In genomic region chr11:119909436-119909835, GRCm38 (mm10) we compare ENCODE assay signal across 8 mouse cellular contexts. TPM values are rescaled to one million over a fixed set of nuclear protein-coding genes. Genes with fewer than 3 reads are reported as not detected.
A peak's percentile ranks its signal among the peaks of the same experiment; 100 is the strongest.
DNase-seq lines count a peak whose midpoint lies in the region; ATAC-seq and TF ChIP-seq lines count a peak whose summit lies in the region.

No protein-coding gene starts in this region.

- under 1% methylated on average over 5 of the region's 5 CpGs for WGBS in heart, embryonic 13.5 days
- 2% methylated on average over 5 of the region's 5 CpGs for WGBS in lung, embryonic 15.5 days

- no peaks in the 10 kb centered on the region for H3K27me3 ChIP-seq in MEL (ENCODE audit: control insufficient read depth in 1 of 2, insufficient read depth in 2 of 2, low read length in 2 of 2)
- H3K27me3 ChIP-seq in heart, embryonic 13.5 days (replicated peaks): peaks cover 34% of the 10 kb centered on the region
- no peaks in the 10 kb centered on the region for H3K27me3 ChIP-seq in lung, embryonic 15.5 days

- no peaks in the 10 kb centered on the region for H3K36me3 ChIP-seq in MEL (ENCODE audit: control insufficient read depth in 1 of 2, insufficient read depth in 2 of 2, low read length in 2 of 2)
- no peaks in the 10 kb centered on the region for H3K36me3 ChIP-seq in heart, embryonic 13.5 days
- H3K36me3 ChIP-seq in lung, embryonic 15.5 days: no peaks in the 10 kb centered on the region

- peaks cover 0 to 18% of the 10 kb centered on the region in 2 experiments; a peak in 3 of 4 replicates for H3K4me1 ChIP-seq in MEL (ENCODE audit: control insufficient read depth in 1 of 2, insufficient read depth in 2 of 2, low read length in 2 of 2)
- peaks cover 27% of the 10 kb centered on the region for H3K4me1 ChIP-seq in heart, embryonic 13.5 days
- H3K4me1 ChIP-seq in lung, embryonic 15.5 days: peaks cover 22% of the 10 kb centered on the region

- TF ChIP-seq CTCF in MEL (IDR thresholded peaks at IDR 0.05 in 2 of 3, conservative IDR thresholded peaks at IDR 0.05 in 1 of 3; ENCODE audit: control insufficient read depth in 1 of 3, insufficient read depth in 1 of 3, low read depth in 2 of 3, low read length in 3 of 3, poor library complexity in 1 of 3, severe bottlenecking in 1 of 3): peak; percentile 91 to 99 (median 97)

- peaks cover 5% of the 10 kb centered on the region; the same call in 1 of the 2 replicates for H3K79me2 ChIP-seq in MEL (ENCODE audit: control insufficient read depth, insufficient read depth, low read length, poor library complexity)

- peak in 1 of 2 experiments; percentile 28; a peak in 1 of 4 replicates for TF ChIP-seq POLR2A in MEL (IDR thresholded peaks at IDR 0.05; ENCODE audit: control insufficient read depth in 1 of 2, insufficient read depth in 1 of 2, low read depth in 1 of 2, low read length in 2 of 2, poor library complexity in 1 of 2)

- H3K4me2 ChIP-seq in heart, embryonic 13.5 days: peak overlapping the region; percentile 56
- H3K4me2 ChIP-seq in lung, embryonic 15.5 days: peak overlapping the region; percentile 36

- ATAC-seq in heart, embryonic 13.5 days (ENCODE audit: extremely low read depth, insufficient number of reproducible peaks, low FRiP score, low TSS enrichment): no peak
- no peak for ATAC-seq in lung, embryonic 15.5 days (ENCODE audit: borderline replicate concordance, extremely low read depth, low FRiP score, low TSS enrichment)

- H3K9ac ChIP-seq in MEL (ENCODE audit: control insufficient read depth, low read depth, low read length, poor library complexity, severe bottlenecking): peak overlapping the region; percentile 62
- peak overlapping the region; percentile 65 for H3K9ac ChIP-seq in heart, embryonic 13.5 days
- no peak overlapping the region for H3K9ac ChIP-seq in lung, embryonic 15.5 days

- H3K4me3 ChIP-seq in MEL (ENCODE audit: control insufficient read depth in 1 of 2, insufficient read depth in 1 of 2, low read depth in 2 of 2, low read length in 2 of 2): peak overlapping the region; percentile 10 to 50; a peak in 3 of 4 replicates
- H3K4me3 ChIP-seq in heart, embryonic 13.5 days: peak overlapping the region; percentile 26
- H3K4me3 ChIP-seq in lung, embryonic 15.5 days: no peak overlapping the region

- peak; percentile 90 for TF ChIP-seq RAD21 in MEL (IDR thresholded peaks at IDR 0.05; ENCODE audit: low read depth, low read length)

- H3K9me3 ChIP-seq in MEL (replicated peaks; ENCODE audit: insufficient read depth, low read length): no peaks in the 10 kb centered on the region
- H3K9me3 ChIP-seq in heart, embryonic 13.5 days: no peaks in the 10 kb centered on the region
- no peaks in the 10 kb centered on the region for H3K9me3 ChIP-seq in lung, embryonic 15.5 days

- DNase-seq in A20 (ENCODE audit: low read depth, low spot score): peak; percentile 73
- DNase-seq in MEL (ENCODE audit: low read depth, low spot score): peak; percentile 89
- DNase-seq in cerebellum, postnatal 36 days: peak; percentile 73 to 76
- DNase-seq in kidney, postnatal 14 days: peak; percentile 69
- peak; percentile 64 to 84 for DNase-seq in right cerebral cortex, postnatal 10 days (ENCODE audit: low spot score in 2 of 2)
- peak; percentile 62 for DNase-seq in yolk sac, embryonic 10.5 days (ENCODE audit: low spot score)

- no peak for TF ChIP-seq EP300 in MEL (IDR thresholded peaks at IDR 0.05; ENCODE audit: low read depth in 1 of 2, low read length in 2 of 2)

- no peak overlapping the region for H3K27ac ChIP-seq in MEL (ENCODE audit: control insufficient read depth, low read depth, low read length)
- 0 out of 2 replicates have a peak overlapping the region, but pooled peaks have one; percentile 20 for H3K27ac ChIP-seq in heart, embryonic 13.5 days (replicated peaks)
- no peak overlapping the region for H3K27ac ChIP-seq in lung, embryonic 15.5 days

TF ChIP-seq in MEL, 35 proteins besides CTCF, POLR2A, EP300 and RAD21:
- no peak for TF ChIP-seq ZKSCAN1 (IDR thresholded peaks at IDR 0.05; ENCODE audit: low read depth, low read length)
- TF ChIP-seq CHD1 (IDR thresholded peaks at IDR 0.05; ENCODE audit: low read depth, low read length): no peak
- TF ChIP-seq ZC3H11A (IDR thresholded peaks at IDR 0.05; ENCODE audit: low read depth, low read length): peak; percentile 76
- no peak for TF ChIP-seq NELFE (IDR thresholded peaks at IDR 0.05; ENCODE audit: low read depth, low read length)
- TF ChIP-seq USF2 (IDR thresholded peaks at IDR 0.05; ENCODE audit: borderline replicate concordance in 1 of 2, insufficient read depth in 1 of 2, low read depth in 1 of 2, low read length in 2 of 2): no peak
- TF ChIP-seq POLR2AphosphoS2 (IDR thresholded peaks at IDR 0.05; ENCODE audit: low read length): no peak
- no peak for TF ChIP-seq ELF1 (IDR thresholded peaks at IDR 0.05; ENCODE audit: low read depth, low read length)
- TF ChIP-seq MXI1 (IDR thresholded peaks at IDR 0.05; ENCODE audit: low read depth, low read length): no peak
- no peak; the same call in 1 of the 2 replicates for TF ChIP-seq HCFC1 (IDR thresholded peaks at IDR 0.05; ENCODE audit: low read depth, low read length)
- no peak for TF ChIP-seq KAT2A (conservative IDR thresholded peaks at IDR 0.05; ENCODE audit: low read depth, low read length)
- no peak for TF ChIP-seq MYB (IDR thresholded peaks at IDR 0.05; ENCODE audit: low read depth, low read length)
- no peak for TF ChIP-seq GABPA (IDR thresholded peaks at IDR 0.05; ENCODE audit: low read depth, low read length)
- peak; percentile 86 for TF ChIP-seq MAZ (IDR thresholded peaks at IDR 0.05; ENCODE audit: low read depth, low read length)
- no peak for TF ChIP-seq GATA1 (IDR thresholded peaks at IDR 0.05; ENCODE audit: low read depth, low read length)
- peak; percentile 9; the same call in 1 of the 2 replicates for TF ChIP-seq SIN3A (IDR thresholded peaks at IDR 0.05; ENCODE audit: low read length)
- TF ChIP-seq SMC3 (IDR thresholded peaks at IDR 0.05; ENCODE audit: low read depth, low read length): peak; percentile 89
TF ChIP-seq in MEL: peak in this region for 4.

RNA-seq across cellular contexts. Expression of gene Chmp6, which starts 3.8 kb away (rescaled TPM):
- total RNA-seq in MEL (2012; rRNA removed): 73.8 and 76.7 TPM in 2 replicates
- 10 to 100 TPM in 1 of 2 experiments, not detected in 1; 58.3 TPM for polyA plus RNA-seq in MEL (2012; ENCODE audit: insufficient read depth in 1 of 2, insufficient read length in 2 of 2, low read depth in 1 of 2, low replicate concordance in 2 of 2, missing spikeins in 1 of 2)
- 68.4 and 71.2 TPM in 2 replicates for polyA plus RNA-seq in heart, embryonic 13.5 days (2015; fragmentation: Nextera tagmentation; extraction: Ambion mirVana)
- polyA plus RNA-seq in lung, embryonic 15.5 days (2015; fragmentation: Nextera tagmentation; extraction: Ambion mirVana): 99.3 and 100 TPM in 2 replicates

RNA-seq across cellular contexts. Expression of gene Baiap2, which starts 33.1 kb away (rescaled TPM):
- 31.3 and 32.8 TPM in 2 replicates for total RNA-seq in MEL (2012; rRNA removed)
- 10 to 100 TPM in 1 of 2 experiments, not detected in 1; 27.5 TPM for polyA plus RNA-seq in MEL (2012; ENCODE audit: insufficient read depth in 1 of 2, insufficient read length in 2 of 2, low read depth in 1 of 2, low replicate concordance in 2 of 2, missing spikeins in 1 of 2)
- polyA plus RNA-seq in heart, embryonic 13.5 days (2015; fragmentation: Nextera tagmentation; extraction: Ambion mirVana): 12.3 and 12.4 TPM in 2 replicates
- polyA plus RNA-seq in lung, embryonic 15.5 days (2015; fragmentation: Nextera tagmentation; extraction: Ambion mirVana): 26.2 and 28.9 TPM in 2 replicates
